Mouse (Mus musculus) limb, embryonic 11.5 days (tissue): Measurements from ENCODE around the gene Sox6. TPM values are rescaled to one million over a fixed set of nuclear protein-coding genes. Genes with fewer than 3 reads are reported as not detected.

Experiments
- ATAC-seq: fragments of 200-750 bp; cut with Nextera tagmentation; 2 replicates; pipeline ENCODE4 v1.8.0; 2017; ENCODE audit warnings: low read depth; ENCODE audit not compliant: insufficient number of reproducible peaks, low FRiP score, low TSS enrichment
- DNase-seq: peaks from one replicate; pipeline ENCODE4 v3.0.0-alpha.2; 2015; ENCODE audit warnings: low spot score
- H3K27ac ChIP-seq: fragments of 300-500 bp; sonication (generic); replicated peaks from 2 replicates; pipeline ENCODE4 v1.5.1; 2014; ENCODE audit warnings: low read depth, mild to moderate bottlenecking, low read length
- H3K27me3 ChIP-seq: fragments of 300-500 bp; sonication (generic); 2 replicates; pipeline ENCODE4 v1.6.1; 2014; ENCODE audit warnings: mild to moderate bottlenecking, low read length, mixed read lengths; ENCODE audit not compliant: control insufficient read depth, insufficient read depth
- H3K36me3 ChIP-seq: fragments of 300-500 bp; sonication (generic); 2 replicates; pipeline ENCODE4 v1.6.1; 2014; ENCODE audit warnings: mild to moderate bottlenecking, low read length, moderate library complexity, mixed read lengths; ENCODE audit not compliant: control insufficient read depth, insufficient read depth
- H3K4me1 ChIP-seq: fragments of 300-500 bp; sonication (generic); 2 replicates; pipeline ENCODE4 v1.6.1; 2014; ENCODE audit warnings: low read length, mixed read lengths; ENCODE audit not compliant: control insufficient read depth, insufficient read depth
- H3K4me2 ChIP-seq: fragments of 300-500 bp; sonication (generic); 2 replicates; pipeline ENCODE4 v1.6.1; 2014; ENCODE audit warnings: low read depth, mild to moderate bottlenecking, moderate library complexity; ENCODE audit not compliant: severe bottlenecking
- H3K4me3 ChIP-seq: fragments of 300-500 bp; sonication (generic); 2 replicates; pipeline ENCODE4 v1.5.1; 2014; ENCODE audit warnings: low read depth, low read length
- H3K9ac ChIP-seq: fragments of 300-500 bp; sonication (generic); 2 replicates; pipeline ENCODE4 v1.6.1; 2014; ENCODE audit warnings: mild to moderate bottlenecking, low read length
- H3K9me3 ChIP-seq: fragments of 300-500 bp; sonication (generic); 2 replicates; pipeline ENCODE4 v1.6.1; 2016; ENCODE audit warnings: low read length; ENCODE audit not compliant: control insufficient read depth
- WGBS: fragments of 180-500 bp; shearing (Covaris S2); extraction: QIAGEN DNeasy Blood & Tissue Kit; methylation state at CpG from one replicate; pipeline ENCODE4 v1.1.7; 2014; 5-methylcytosine and 5-hydroxymethylcytosine counted together
- polyA plus RNA-seq: library from polyadenylated mRNA; unstranded; fragments of >200 nt; fragmentation: Nextera tagmentation; extraction: Ambion mirVana; gene quantifications from 2 replicates; pipeline ENCODE4 v1.2.1, GENCODE M21; 2014

The Sox6 gene
- polyA plus RNA-seq, 1 experiment from 2014 or later, result 58.1 TPM

GRCm38 (mm10) chr7:115693206-115693605, 345.4 kb downstream of the Sox6 start:
- DNase-seq, result no peak
- no peaks in the 10 kb centered on the region for H3K36me3 ChIP-seq
- no peak for ATAC-seq
- no peak overlapping the region for H3K4me2 ChIP-seq
- H3K4me1 ChIP-seq, result peaks cover 6% of the 10 kb centered on the region; the same call in 1 of the 2 replicates
- no peaks in the 10 kb centered on the region for H3K27me3 ChIP-seq
- no peak overlapping the region for H3K9ac ChIP-seq
- no peak overlapping the region for H3K27ac ChIP-seq
- no peaks in the 10 kb centered on the region for H3K9me3 ChIP-seq
- WGBS, result 81% methylated on average over 8 of the region's 8 CpGs
- no peak overlapping the region for H3K4me3 ChIP-seq

- Histone ChIP-seq H3K4me2 (no peak overlapping the region), H3K36me3 (no peaks in the 10 kb centered on the region), H3K4me1 (peaks cover 9% of the 10 kb centered on the region; the same call in 1 of the 2 replicates), H3K4me3 (no peak overlapping the region), H3K27me3 (no peaks in the 10 kb centered on the region), H3K9ac (no peak overlapping the region), H3K27ac (no peak overlapping the region), H3K9me3 (no peaks in the 10 kb centered on the region)
- DNase-seq, result no peak
- 14% methylated on average over 4 of the region's 4 CpGs for WGBS
- ATAC-seq, result no peak
These were observed 347.5 kb downstream of the Sox6 start for GRCm38 (mm10) chr7:115691091-115691490.

- no peak for ATAC-seq
- Histone ChIP-seq H3K27me3 (no peaks in the 10 kb centered on the region), H3K36me3 (no peaks in the 10 kb centered on the region), H3K27ac (no peak overlapping the region), H3K9ac (no peak overlapping the region), H3K4me3 (no peak overlapping the region), H3K9me3 (no peaks in the 10 kb centered on the region), H3K4me2 (no peak overlapping the region), H3K4me1 (peaks cover 9% of the 10 kb centered on the region; the same call in 1 of the 2 replicates)
- DNase-seq, result no peak
- WGBS, result 90% methylated on average over 6 of the region's 6 CpGs
These were observed 351.9 kb downstream of the Sox6 start for GRCm38 (mm10) chr7:115686687-115687086.

GRCm38 (mm10) chr7:115684142-115684541, 354.5 kb downstream of the Sox6 start:
- H3K9me3 ChIP-seq, result no peaks in the 10 kb centered on the region
- no peak overlapping the region for H3K4me3 ChIP-seq
- no peaks in the 10 kb centered on the region for H3K27me3 ChIP-seq
- 91% methylated on average over 3 of the region's 3 CpGs for WGBS
- no peak overlapping the region for H3K4me2 ChIP-seq
- no peak overlapping the region for H3K9ac ChIP-seq
- H3K36me3 ChIP-seq, result no peaks in the 10 kb centered on the region
- no peak for ATAC-seq
- no peak overlapping the region for H3K27ac ChIP-seq
- no peak for DNase-seq
- peaks cover 3% of the 10 kb centered on the region; the same call in 1 of the 2 replicates for H3K4me1 ChIP-seq

- Histone ChIP-seq H3K4me1 (peaks cover 7% of the 10 kb centered on the region; the same call in 1 of the 2 replicates), H3K36me3 (no peaks in the 10 kb centered on the region), H3K4me2 (no peak overlapping the region), H3K9me3 (no peaks in the 10 kb centered on the region), H3K27ac (no peak overlapping the region), H3K4me3 (no peak overlapping the region), H3K27me3 (no peaks in the 10 kb centered on the region), H3K9ac (no peak overlapping the region)
- WGBS, result 89% methylated on average over 2 of the region's 2 CpGs
- DNase-seq, result no peak
- ATAC-seq, result no peak
These were observed 366.8 kb downstream of the Sox6 start for GRCm38 (mm10) chr7:115671749-115672148.

- no peak overlapping the region for H3K4me2 ChIP-seq
- no peaks in the 10 kb centered on the region for H3K36me3 ChIP-seq
- no peaks in the 10 kb centered on the region for H3K9me3 ChIP-seq
- no peak overlapping the region for H3K27ac ChIP-seq
- H3K4me1 ChIP-seq, result 0 out of 2 replicates have a peak, but pooled peaks cover 10% of the 10 kb centered on the region
- no peak overlapping the region for H3K9ac ChIP-seq
- no peak overlapping the region for H3K4me3 ChIP-seq
- no peak for DNase-seq
- ATAC-seq, result no peak
- 96% methylated on average over 4 of the region's 4 CpGs for WGBS
- no peaks in the 10 kb centered on the region for H3K27me3 ChIP-seq
These were observed 367.3 kb downstream of the Sox6 start for GRCm38 (mm10) chr7:115671272-115671671.

GRCm38 (mm10) chr7:115669207-115670004, 369.2 kb downstream of the Sox6 start:
- DNase-seq (no peak), ATAC-seq (no peak)
- no peak overlapping the region for H3K4me2 ChIP-seq
- WGBS, result 72% methylated on average over 6 of the region's 6 CpGs
- H3K9me3 ChIP-seq, result no peaks in the 10 kb centered on the region
- no peaks in the 10 kb centered on the region for H3K36me3 ChIP-seq
- no peak overlapping the region for H3K4me3 ChIP-seq
- H3K9ac ChIP-seq, result no peak overlapping the region
- H3K27me3 ChIP-seq, result no peaks in the 10 kb centered on the region
- H3K27ac ChIP-seq, result no peak overlapping the region
- 0 out of 2 replicates have a peak, but pooled peaks cover 10% of the 10 kb centered on the region for H3K4me1 ChIP-seq

- no peak overlapping the region for H3K27ac ChIP-seq
- WGBS, result 9% methylated on average over 18 of the region's 18 CpGs
These were observed 371.8 kb downstream of the Sox6 start for GRCm38 (mm10) chr7:115666686-115667382.

More at GRCm38 (mm10) chr7:115666686-115667382, 371.8 kb downstream of the Sox6 start:
- DNase-seq (peak; percentile 59), ATAC-seq (no peak)
- Histone ChIP-seq H3K4me2 (peak overlapping the region; percentile 33; the same call in 1 of the 2 replicates), H3K36me3 (no peaks in the 10 kb centered on the region), H3K9me3 (no peaks in the 10 kb centered on the region), H3K27me3 (no peaks in the 10 kb centered on the region), H3K9ac (no peak overlapping the region), H3K4me1 (peaks cover 12% of the 10 kb centered on the region; the same call in 1 of the 2 replicates), H3K4me3 (no peak overlapping the region)
